Mouse (Mus musculus) heart, postnatal 0 days (tissue): ENCODE measurements around the gene Nckap5.

ENCODE experiments used
- CTCF ChIP-seq: IDR thresholded peaks from 2 replicates; pipeline ENCODE4 v1.5.1; 2016; ENCODE audit warnings: antibody characterized with exemption, control low read depth, low read depth
- EP300 ChIP-seq: IDR thresholded peaks from 2 replicates; pipeline ENCODE4 v1.6.1; 2016; ENCODE audit warnings: antibody characterized with exemption, low read depth

DNA sequence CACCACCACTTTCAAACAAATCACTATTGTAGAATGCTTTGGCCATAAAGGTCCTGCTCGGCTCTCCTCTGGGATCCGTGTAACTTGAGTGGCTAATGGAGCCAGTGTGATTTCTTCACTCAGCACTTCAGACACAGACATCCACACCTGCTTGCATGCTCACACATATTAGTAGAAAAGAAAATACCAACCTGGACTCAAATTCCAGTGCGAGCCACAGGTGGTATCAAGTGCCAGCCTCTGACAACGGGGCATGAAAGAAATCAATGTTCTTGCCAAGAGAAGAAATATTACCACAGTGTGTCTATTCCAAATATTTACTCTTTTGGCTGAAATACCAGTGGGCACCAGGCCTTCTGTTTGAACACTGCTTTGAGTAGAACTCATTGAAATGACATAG, 208.6 kb downstream of the Nckap5 start:
- TF ChIP-seq CTCF (no peak), EP300 (no peak)
